Mouse (Mus musculus): ENCODE measurements around the gene Slc16a13. TPM values are rescaled to one million over a fixed set of nuclear protein-coding genes. Genes with fewer than 3 reads are reported as not detected.

The Slc16a13 gene
- polyA plus RNA-seq, 1 experiment from 2014 or later = 11.5 TPM

- no peak overlapping the region for H3K4me3 ChIP-seq
- no peak overlapping the region for H3K9ac ChIP-seq
- H3K9me3 ChIP-seq = no peaks in the 10 kb centered on the region
- no peak overlapping the region for H3K27ac ChIP-seq
- H3K36me3 ChIP-seq = no peaks in the 10 kb centered on the region
- H3K4me2 ChIP-seq (replicated peaks) = peak overlapping the region; percentile 85
- no peak for ATAC-seq (ENCODE audit: low FRiP score, low read depth)
- H3K27me3 ChIP-seq = peaks cover 49% of the 10 kb centered on the region
- WGBS = 90% methylated on average over 15 of the region's 15 CpGs
- peaks cover 50% of the 10 kb centered on the region for H3K4me1 ChIP-seq
Observed at GRCm38 (mm10) chr11:70218741-70219470, 2.0 kb downstream of the Slc16a13 start.

GRCm38 (mm10) chr11:70218039-70218438 lies 2.8 kb downstream of the Slc16a13 start:
- no peak for ATAC-seq (ENCODE audit: low FRiP score, low read depth)
- Histone ChIP-seq H3K9me3 (no peaks in the 10 kb centered on the region), H3K27me3 (peaks cover 52% of the 10 kb centered on the region), H3K27ac (no peak overlapping the region), H3K9ac (no peak overlapping the region), H3K36me3 (no peaks in the 10 kb centered on the region), H3K4me3 (no peak overlapping the region), H3K4me1 (peaks cover 55% of the 10 kb centered on the region), H3K4me2 (replicated peaks) (no peak overlapping the region)
- 86% methylated on average over 4 of the region's 4 CpGs for WGBS

- Histone ChIP-seq H3K4me1 (peaks cover 44% of the 10 kb centered on the region), H3K27ac (no peak overlapping the region), H3K36me3 (no peaks in the 10 kb centered on the region), H3K4me2 (replicated peaks) (no peak overlapping the region), H3K9me3 (no peaks in the 10 kb centered on the region), H3K4me3 (no peak overlapping the region), H3K9ac (no peak overlapping the region), H3K27me3 (peaks cover 60% of the 10 kb centered on the region)
- no peak for ATAC-seq (ENCODE audit: low FRiP score, low read depth)
- 58% methylated on average over 3 of the region's 3 CpGs for WGBS
Observed at GRCm38 (mm10) chr11:70216103-70216502, 4.8 kb downstream of the Slc16a13 start.

- 10% methylated on average over 22 of the region's 22 CpGs for WGBS
- Histone ChIP-seq H3K4me3 (peak overlapping the region; percentile 41), H3K27ac (no peak overlapping the region), H3K4me2 (replicated peaks) (peak overlapping the region; percentile 71; the same call in 1 of the 2 replicates), H3K4me1 (peaks cover 41% of the 10 kb centered on the region), H3K36me3 (no peaks in the 10 kb centered on the region), H3K27me3 (peaks cover 64% of the 10 kb centered on the region), H3K9ac (no peak overlapping the region), H3K9me3 (no peaks in the 10 kb centered on the region)
- ATAC-seq (ENCODE audit: low FRiP score, low read depth) = no peak
Observed at GRCm38 (mm10) chr11:70215301-70215700, 5.6 kb downstream of the Slc16a13 start.

- Histone ChIP-seq H3K4me1 (peaks cover 37% of the 10 kb centered on the region), H3K4me3 (peak overlapping the region; percentile 41), H3K9ac (peak overlapping the region; percentile 62; the same call in 1 of the 2 replicates), H3K9me3 (no peaks in the 10 kb centered on the region), H3K36me3 (no peaks in the 10 kb centered on the region), H3K4me2 (replicated peaks) (peak overlapping the region; percentile 71), H3K27ac (no peak overlapping the region), H3K27me3 (peaks cover 64% of the 10 kb centered on the region)
- 3% methylated on average over 18 of the region's 18 CpGs for WGBS
- peak; percentile 18; the same call in 1 of the 2 replicates for ATAC-seq (ENCODE audit: low FRiP score, low read depth)
Observed at GRCm38 (mm10) chr11:70214856-70215209, 6.0 kb downstream of the Slc16a13 start.

- H3K27ac ChIP-seq = no peak overlapping the region
- H3K36me3 ChIP-seq = no peaks in the 10 kb centered on the region
- H3K9me3 ChIP-seq = no peaks in the 10 kb centered on the region
- H3K4me3 ChIP-seq = peak overlapping the region; percentile 41
- peak overlapping the region; percentile 71 for H3K4me2 ChIP-seq (replicated peaks)
- H3K9ac ChIP-seq = peak overlapping the region; percentile 62
- peaks cover 32% of the 10 kb centered on the region for H3K4me1 ChIP-seq
- H3K27me3 ChIP-seq = peaks cover 64% of the 10 kb centered on the region
- WGBS = 2% methylated on average over 45 of the region's 46 CpGs
- ATAC-seq (ENCODE audit: low FRiP score, low read depth) = 0 out of 2 replicates have a peak, but pooled peaks have one; percentile 11
Observed at GRCm38 (mm10) chr11:70214191-70214855, 6.5 kb downstream of the Slc16a13 start.

- peak overlapping the region; percentile 41 for H3K4me3 ChIP-seq
- peaks cover 26% of the 10 kb centered on the region for H3K4me1 ChIP-seq
- H3K27me3 ChIP-seq = peaks cover 64% of the 10 kb centered on the region
- no peaks in the 10 kb centered on the region for H3K9me3 ChIP-seq
- ATAC-seq (ENCODE audit: low FRiP score, low read depth) = no peak
- no peak overlapping the region for H3K27ac ChIP-seq
- peak overlapping the region; percentile 71 for H3K4me2 ChIP-seq (replicated peaks)
- WGBS = 8% methylated on average over 26 of the region's 26 CpGs
- H3K36me3 ChIP-seq = no peaks in the 10 kb centered on the region
- H3K9ac ChIP-seq = peak overlapping the region; percentile 62
Observed at GRCm38 (mm10) chr11:70213736-70214135, 7.1 kb downstream of the Slc16a13 start.

- H3K4me3 ChIP-seq = no peak overlapping the region
- H3K9me3 ChIP-seq = no peaks in the 10 kb centered on the region
- ATAC-seq (ENCODE audit: low FRiP score, low read depth) = no peak
- peaks cover 64% of the 10 kb centered on the region for H3K27me3 ChIP-seq
- WGBS = 10% methylated on average over 9 of the region's 9 CpGs
- H3K4me2 ChIP-seq (replicated peaks) = no peak overlapping the region
- H3K4me1 ChIP-seq = peaks cover 24% of the 10 kb centered on the region
- H3K36me3 ChIP-seq = no peaks in the 10 kb centered on the region
- H3K9ac ChIP-seq = no peak overlapping the region
- H3K27ac ChIP-seq = no peak overlapping the region
Observed at GRCm38 (mm10) chr11:70212896-70213295, 8.0 kb downstream of the Slc16a13 start.

GRCm38 (mm10) chr11:70212423-70212822 lies 8.4 kb downstream of the Slc16a13 start, which contains the start of gene Slc16a11:
Gene Slc16a11 (plus strand): TSS chr11:70212752.
- Histone ChIP-seq H3K9ac (no peak within 1 kb of the TSS), H3K9me3 (no peaks in the 10 kb centered on the region), H3K4me1 (peaks cover 24% of the 10 kb centered on the region), H3K4me2 (replicated peaks) (peak within 1 kb of the TSS; percentile 71), H3K27me3 (peaks cover 61% of the 10 kb centered on the region), H3K4me3 (peak within 1 kb of the TSS; percentile 41), H3K27ac (no peak within 1 kb of the TSS), H3K36me3 (no peaks in the 10 kb centered on the region)
- WGBS = 61% methylated on average over 6 of the region's 6 CpGs
- ATAC-seq (ENCODE audit: low FRiP score, low read depth) = no peak

- peaks cover 56% of the 10 kb centered on the region for H3K27me3 ChIP-seq
- H3K36me3 ChIP-seq = no peaks in the 10 kb centered on the region
- no peak overlapping the region for H3K27ac ChIP-seq
- no peak overlapping the region for H3K9ac ChIP-seq
- ATAC-seq (ENCODE audit: low FRiP score, low read depth) = no peak
- H3K4me3 ChIP-seq = no peak overlapping the region
- H3K9me3 ChIP-seq = no peaks in the 10 kb centered on the region
- WGBS = 80% methylated on average over 6 of the region's 6 CpGs
- peaks cover 24% of the 10 kb centered on the region for H3K4me1 ChIP-seq
- H3K4me2 ChIP-seq (replicated peaks) = no peak overlapping the region
Observed at GRCm38 (mm10) chr11:70211972-70212371, 8.9 kb downstream of the Slc16a13 start.

- Histone ChIP-seq H3K27ac (no peak overlapping the region), H3K9me3 (no peaks in the 10 kb centered on the region), H3K9ac (no peak overlapping the region), H3K4me3 (no peak overlapping the region), H3K4me2 (replicated peaks) (no peak overlapping the region), H3K4me1 (peaks cover 23% of the 10 kb centered on the region), H3K27me3 (peaks cover 43% of the 10 kb centered on the region), H3K36me3 (no peaks in the 10 kb centered on the region)
- no peak for ATAC-seq (ENCODE audit: low FRiP score, low read depth)
- WGBS = 84% methylated on average over 2 of the region's 2 CpGs
Observed at GRCm38 (mm10) chr11:70210681-70211080, 10.2 kb downstream of the Slc16a13 start.

- no peak for ATAC-seq (ENCODE audit: low FRiP score, low read depth)
- H3K9me3 ChIP-seq = no peaks in the 10 kb centered on the region
- peaks cover 5% of the 10 kb centered on the region for H3K4me1 ChIP-seq
- H3K36me3 ChIP-seq = no peaks in the 10 kb centered on the region
- no peak overlapping the region for H3K4me2 ChIP-seq (replicated peaks)
- H3K9ac ChIP-seq = no peak overlapping the region
- H3K27me3 ChIP-seq = peaks cover 25% of the 10 kb centered on the region
- H3K4me3 ChIP-seq = no peak overlapping the region
- WGBS = 67% methylated on average over 5 of the region's 5 CpGs
- no peak overlapping the region for H3K27ac ChIP-seq
Observed at GRCm38 (mm10) chr11:70208778-70209388, 12.0 kb downstream of the Slc16a13 start.

Data from limb, embryonic 13.5 days (tissue).